Mouse (Mus musculus) MEL (cell line): ENCODE measurements at regions not wholly inside any gene's neighbourhood (a gene's known extent, or its start where the extent isn't known, plus 50 kb on each side); places are given as distances from the start of the nearest gene placed in this dataset.

Experiments
- MYB ChIP-seq: IDR thresholded peaks from 2 replicates; pipeline ENCODE4 v1.6.1; 2011; ENCODE audit warnings: mild to moderate bottlenecking, low read depth, low read length, improper control_type of control experiment
- SMC3 ChIP-seq: IDR thresholded peaks from 2 replicates; pipeline ENCODE4 v1.6.1; 2011; ENCODE audit warnings: low read depth, low read length, improper control_type of control experiment

DNA sequence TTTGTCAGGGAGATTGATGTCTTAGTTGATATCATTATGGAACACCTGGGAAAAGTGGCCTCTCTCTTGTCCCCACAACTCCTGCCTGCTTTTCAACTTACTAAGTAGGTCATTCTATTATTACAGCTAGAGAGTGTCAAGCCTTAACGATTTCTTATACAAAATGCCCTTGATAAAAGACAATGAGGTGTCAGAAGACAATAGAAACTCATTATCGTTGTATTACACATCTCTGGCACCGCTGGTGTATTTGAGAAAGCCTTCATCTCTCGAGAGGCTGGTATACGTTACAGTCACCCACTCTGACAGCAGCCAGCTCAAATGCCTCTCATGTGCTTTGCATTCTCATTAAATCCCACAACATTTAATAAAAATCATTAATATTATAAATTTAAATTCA is 78.8 kb downstream of the Aldh8a1 start:
- no peak for TF ChIP-seq SMC3
- no peak for TF ChIP-seq MYB
